Mouse (Mus musculus): ENCODE measurements at regions not wholly inside any gene's neighbourhood (a gene's known extent, or its start where the extent isn't known, plus 50 kb on each side); places are given as distances from the start of the nearest gene placed in this dataset.

DNA sequence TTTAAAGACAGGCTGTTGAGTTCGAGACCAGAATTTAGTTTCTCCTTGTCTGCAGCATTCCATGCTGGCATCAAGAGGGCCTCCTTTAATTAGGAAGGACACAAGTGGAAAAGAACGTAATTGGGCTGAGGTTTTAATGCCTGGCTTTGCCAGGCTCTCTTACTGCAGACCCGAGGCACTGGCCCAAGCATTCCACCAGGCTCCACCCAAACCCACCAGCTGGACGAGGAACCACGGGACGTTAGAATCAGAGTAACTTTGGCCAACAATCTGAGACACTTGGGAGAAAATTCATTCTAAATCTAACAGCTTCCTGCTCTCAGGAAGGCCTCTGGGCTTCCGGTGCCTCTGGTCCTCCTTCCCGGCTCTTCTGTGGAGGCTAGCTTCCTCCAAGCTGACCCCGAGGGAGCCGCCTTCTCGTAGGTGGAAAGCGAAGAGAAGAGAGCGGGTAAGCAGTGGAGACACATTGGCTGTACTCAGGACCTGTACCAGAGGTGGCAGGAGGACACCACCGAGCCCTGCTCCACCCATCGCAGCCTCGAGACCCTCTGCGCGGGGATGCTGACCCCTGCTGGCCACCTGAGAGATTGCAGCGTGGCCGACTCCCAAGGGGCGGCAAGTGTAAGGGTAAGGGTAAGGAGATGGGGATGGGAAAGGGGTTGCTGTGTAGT is 105.5 kb downstream of the Tmem17 start:
- DNase-seq = peak; percentile 72

- no peak for DNase-seq
Observed at GRCm38 (mm10) chr11:22620912-22621705, 109.2 kb downstream of the Tmem17 start.

DNA sequence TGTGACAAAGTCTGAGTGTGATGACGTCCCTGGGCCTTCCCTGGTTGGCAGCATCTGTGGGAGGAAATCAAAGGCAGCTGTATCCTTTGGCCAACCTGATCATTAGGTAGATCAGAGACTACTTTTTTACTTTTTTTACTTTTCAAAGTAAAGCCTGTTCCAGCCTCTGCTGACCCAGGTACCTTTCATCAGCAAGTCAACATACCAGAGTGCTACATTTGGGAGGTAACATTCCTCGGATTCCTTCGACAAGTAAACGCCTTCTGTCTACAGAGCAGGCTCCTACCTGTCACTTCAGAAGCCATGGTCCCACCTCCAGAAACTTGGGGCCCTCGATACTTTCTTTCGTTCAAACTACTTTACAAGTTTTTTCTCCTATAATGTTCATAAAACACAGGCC is 110.0 kb downstream of the Tmem17 start:
- no peak for DNase-seq

GRCm38 (mm10) chr11:22622496-22622997 is 110.7 kb downstream of the Tmem17 start:
- no peak for DNase-seq

DNA sequence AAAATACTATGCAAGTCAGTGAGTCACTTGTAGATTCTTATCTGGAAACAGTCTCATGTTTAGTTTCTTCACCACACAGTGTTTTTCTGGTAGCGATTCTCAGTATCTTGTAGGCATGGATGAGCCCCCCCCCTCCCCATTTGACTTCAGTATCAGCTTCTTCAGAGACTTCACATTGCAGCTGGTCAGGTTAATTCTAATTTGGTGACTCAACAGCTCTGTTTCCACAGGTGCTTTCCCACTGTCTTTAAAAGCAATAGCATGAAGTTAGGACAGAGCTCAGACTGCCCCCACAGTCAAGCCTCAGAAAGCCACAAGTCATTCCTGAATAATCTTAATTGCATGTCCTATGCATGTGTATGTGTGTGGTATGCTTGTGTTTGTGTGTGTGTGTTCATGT is 114.5 kb downstream of the Tmem17 start:
- DNase-seq = no peak

- no peak for DNase-seq
Observed at GRCm38 (mm10) chr11:22628497-22628896, 116.6 kb downstream of the Tmem17 start.

DNA sequence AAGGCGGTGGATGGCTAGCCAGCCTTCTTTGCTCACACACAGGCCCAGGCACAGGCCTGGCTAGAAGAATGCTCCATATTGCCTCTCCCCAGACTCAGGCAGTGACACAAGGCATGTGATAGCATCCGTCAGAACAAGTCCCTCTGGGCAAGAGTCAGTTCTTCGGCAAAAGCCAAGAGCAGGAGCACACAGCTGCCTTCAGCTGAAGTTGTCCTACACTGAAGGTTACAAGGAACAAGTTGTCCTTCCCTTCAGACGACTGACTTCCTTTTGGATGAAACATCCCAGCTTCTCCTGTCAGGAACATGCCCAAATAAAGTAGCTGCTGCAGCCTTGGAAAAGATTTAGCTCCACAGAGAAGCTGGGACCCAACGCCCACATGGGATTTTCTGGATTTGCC is 117.1 kb downstream of the Tmem17 start:
- DNase-seq = no peak

DNA sequence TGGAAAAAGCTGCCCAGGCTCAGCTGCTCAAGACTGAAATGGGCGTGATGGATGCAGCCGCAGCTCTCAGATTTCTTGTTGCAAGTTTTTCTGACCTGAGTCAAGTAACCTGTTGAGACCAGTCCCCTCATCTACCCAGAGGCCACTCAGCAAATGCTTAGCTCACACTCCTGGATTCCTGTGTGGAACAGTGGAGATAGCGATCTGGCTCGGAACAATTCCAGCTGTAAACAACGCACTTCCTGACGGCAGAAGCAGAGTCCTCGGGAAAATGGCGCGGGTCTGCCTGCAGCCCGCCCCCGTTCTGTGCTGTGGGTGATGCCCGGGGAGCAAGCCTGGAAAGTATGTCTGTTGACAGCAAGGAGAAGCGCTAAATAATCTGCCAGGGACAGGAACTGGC is 117.7 kb downstream of the Tmem17 start:
- DNase-seq = no peak

- no peak for DNase-seq
Observed at GRCm38 (mm10) chr11:22629991-22630390, 118.1 kb downstream of the Tmem17 start.

GRCm38 (mm10) chr11:22630982-22631381 is 119.1 kb downstream of the Tmem17 start:
- no peak for DNase-seq

DNA sequence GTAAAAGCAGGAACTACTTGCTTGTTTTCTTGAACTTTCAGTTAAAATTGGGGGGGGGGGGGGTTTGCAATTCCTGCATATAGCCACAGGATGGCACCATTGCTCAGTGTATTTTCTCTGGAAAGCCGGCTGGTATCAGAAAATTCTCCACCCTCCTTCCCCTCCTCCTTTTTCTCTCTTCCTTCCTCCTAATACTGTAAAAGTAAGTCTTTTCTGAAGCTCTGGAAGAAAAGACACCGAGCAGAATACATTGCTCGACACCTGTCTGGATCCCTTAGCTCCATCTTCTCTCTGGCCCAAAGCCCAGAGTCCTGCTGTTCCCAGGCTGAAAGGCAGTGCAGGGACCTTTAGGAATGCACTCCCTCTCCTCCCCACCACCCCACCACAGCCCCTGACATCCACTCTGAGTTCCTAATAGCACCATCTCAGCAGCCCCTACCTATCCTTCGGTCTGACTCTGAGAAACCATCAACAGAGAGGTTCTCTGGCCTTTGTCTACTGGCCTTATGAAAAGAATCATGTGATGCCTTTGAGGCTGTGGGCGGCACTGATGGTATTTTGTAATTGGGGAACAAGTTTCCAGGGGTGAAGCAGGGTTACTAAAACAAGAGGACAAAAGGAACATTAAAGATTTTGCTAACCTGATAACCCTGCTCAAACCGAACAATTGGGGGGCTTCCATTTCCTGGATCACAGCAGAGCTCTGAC is 119.9 kb downstream of the Tmem17 start:
- peak; percentile 11 for DNase-seq

GRCm38 (mm10) chr11:22632314-22632700 is 120.4 kb downstream of the Tmem17 start:
- DNase-seq = peak; percentile 50

DNA sequence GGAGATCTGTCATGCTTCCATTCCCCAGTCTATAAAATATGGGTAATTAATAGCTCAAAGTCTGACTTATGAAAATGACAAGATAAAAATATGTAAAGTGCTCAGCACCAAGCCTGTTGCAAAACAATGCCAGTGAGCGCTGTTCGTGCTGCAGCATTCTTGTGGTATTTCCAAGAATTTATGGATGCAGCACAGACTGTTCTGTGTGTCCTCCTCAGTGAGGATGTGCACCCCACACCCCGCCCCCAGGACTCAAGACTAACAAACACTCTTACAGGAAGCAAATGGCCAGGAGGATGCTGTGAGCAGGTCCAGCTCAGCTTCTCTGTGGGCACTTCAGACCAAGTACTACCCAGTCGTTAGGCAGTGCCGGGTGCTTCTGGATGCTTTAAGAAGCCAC is 121.1 kb downstream of the Tmem17 start:
- peak; percentile 41 for DNase-seq

DNA sequence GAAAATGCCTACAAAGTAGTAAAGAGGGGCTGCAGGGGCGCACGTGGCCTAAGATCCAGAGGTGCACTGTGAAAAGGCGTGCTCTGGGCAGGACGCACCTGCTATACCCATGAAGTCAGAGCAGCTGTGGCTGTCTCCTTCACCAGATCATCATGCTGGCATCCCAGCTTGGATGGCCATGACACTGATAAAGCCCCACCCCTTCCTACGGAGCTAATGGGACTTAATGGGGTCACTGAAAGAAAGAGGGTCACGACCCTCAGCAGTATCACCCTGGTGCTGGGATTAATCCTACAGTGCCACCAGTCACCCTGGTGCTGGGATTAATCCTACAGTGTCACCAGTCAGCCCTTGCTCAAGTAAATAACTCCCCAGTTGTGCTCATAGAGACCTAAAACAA is 122.1 kb downstream of the Tmem17 start:
- no peak for DNase-seq

DNA sequence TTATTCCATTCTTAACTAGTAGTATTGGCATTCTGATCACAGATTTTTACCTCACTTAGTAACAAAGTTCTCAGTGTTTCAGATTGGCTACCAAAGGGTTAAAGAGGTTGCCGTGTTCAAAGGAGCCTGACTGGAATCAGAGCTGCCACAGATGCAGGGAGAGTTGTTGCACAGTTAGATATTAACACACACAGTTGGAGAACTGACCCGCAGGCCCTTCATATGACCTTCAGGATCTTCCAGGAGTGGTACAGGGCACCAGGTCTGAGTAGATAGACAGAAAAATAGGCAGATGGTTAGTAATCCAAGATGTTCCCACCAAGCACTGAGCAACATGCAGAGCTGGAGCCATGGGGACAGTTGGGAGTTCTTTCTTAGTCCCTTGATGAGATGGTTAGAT is 123.1 kb downstream of the Tmem17 start:
- DNase-seq = no peak

DNA sequence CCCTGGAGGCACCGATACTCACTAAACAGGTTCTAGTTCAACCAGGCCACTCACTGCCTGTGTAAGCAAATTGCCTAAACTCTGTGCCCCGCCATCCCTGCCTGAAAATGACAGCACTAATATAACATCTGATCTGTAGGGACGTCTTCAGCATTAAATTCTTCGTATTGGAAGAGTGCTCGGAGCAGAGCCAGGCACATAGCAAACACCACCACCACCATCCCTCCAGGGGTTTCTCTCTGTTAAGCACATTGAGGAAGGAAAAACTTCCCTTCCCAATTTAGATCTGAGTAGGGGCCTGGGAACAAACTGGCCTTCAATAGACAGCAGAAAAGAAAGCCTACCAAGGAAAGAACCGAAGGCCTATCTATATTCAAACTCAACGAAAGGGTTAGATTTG is 124.4 kb downstream of the Tmem17 start:
- no peak for DNase-seq

DNA sequence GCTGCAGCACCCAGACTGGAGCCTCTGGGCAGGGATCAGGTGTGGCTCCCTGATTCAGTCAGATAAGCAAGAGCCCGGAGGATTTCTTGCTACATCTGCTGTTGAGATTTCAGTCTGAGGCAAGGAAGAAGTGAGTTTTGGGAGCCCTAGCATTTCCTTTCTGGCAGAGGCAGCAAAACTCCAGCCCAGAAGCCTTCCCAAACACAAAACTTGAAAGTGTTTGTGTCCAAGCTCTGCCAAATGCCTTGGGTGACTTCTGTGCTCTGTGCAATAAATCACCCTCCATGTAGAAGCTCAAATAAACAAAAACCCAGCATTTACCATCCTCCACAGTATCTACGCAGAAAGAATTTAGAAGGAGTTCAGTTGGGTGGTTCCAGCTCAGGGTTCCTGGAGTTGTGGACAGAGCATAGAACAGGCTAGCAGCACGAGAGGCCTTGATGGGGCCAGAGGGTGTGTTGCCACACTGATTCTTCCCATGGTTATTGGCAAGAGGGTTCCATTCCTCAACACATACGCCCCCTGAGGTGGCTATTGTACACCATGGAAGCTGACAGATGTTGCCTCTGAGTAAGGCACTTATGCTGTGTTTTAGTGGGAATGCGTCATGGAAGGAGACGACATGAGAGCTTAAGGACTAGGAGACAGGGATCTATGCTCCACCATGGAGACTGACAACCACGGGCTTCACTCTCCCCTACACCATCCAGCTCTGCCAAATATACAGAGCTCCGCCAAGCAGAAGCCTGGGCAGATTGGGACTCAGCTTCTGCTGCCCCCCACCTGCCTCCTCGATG is 125.1 kb downstream of the Tmem17 start:
- peak; percentile 26 for DNase-seq

GRCm38 (mm10) chr11:22638171-22638570 is 126.3 kb downstream of the Tmem17 start:
- peak; percentile 48 for DNase-seq

- no peak for DNase-seq
Observed at GRCm38 (mm10) chr11:22638700-22639099, 126.8 kb downstream of the Tmem17 start.

DNA sequence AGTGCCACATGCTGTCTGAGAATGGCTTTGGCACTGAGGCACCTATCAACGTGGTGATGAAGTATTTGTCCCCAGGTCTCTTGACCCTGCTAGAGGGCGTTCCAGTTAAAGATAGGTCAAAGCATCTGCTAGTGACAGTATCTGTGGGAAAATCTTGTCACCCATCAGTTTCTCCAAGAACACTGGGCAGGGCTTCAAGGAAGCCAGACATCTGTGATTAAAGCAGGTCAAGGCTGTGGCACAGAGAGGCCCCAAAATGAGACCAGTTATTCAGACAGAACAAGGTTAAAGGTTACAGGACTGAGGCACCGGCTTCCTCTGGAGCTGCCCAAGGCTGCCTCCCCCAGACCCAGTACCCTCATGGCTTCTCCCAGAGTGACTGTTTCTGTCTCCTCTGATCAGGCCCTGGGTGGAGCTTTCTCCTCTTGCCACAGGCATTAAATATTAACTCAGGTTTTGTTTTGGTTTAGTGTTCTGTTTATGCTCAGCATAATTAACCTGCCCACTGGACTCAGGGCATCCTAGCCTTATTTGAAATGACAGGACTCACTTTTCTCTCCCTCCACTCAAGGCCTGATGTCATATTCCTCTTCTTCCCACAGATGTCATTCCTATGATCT is 128.6 kb downstream of the Tmem17 start:
- no peak for DNase-seq

GRCm38 (mm10) chr11:22641450-22641849 is 129.6 kb downstream of the Tmem17 start:
- DNase-seq = no peak

DNA sequence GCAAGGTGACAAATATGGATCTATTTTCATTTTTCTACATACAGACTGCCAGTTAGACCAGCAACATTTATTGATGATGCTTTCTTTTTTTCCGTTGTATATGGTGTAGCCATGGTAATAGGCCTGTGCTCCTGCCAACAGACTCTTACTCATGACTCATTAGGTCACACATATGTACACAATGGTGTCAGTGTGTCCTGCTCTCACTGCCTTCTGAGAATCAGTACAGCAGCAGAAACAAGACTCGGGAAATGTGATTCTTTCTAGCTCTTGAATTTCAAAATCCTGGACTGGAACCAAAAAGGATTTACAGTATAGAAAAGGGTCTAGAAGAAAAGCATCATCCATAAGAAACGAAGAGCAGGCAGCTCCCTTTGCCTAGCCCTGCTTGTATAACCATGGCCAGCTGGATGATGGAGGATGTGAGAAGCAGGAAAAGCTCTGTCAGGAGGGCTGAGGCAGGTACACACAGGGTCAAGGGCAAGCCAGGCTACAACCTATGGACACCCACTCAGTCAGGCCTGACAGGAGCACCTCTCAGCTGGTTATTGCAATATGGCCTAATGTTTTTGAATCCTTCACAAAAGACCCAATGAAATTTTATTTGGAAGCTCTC is 132.2 kb downstream of the Tmem17 start:
- peak; percentile 60 for DNase-seq
